ENCODE assay signal across 13 mouse cellular contexts in genomic region chr3:10891981-10892380, GRCm38 (mm10).
DNase-seq lines count a peak whose midpoint lies in the region; ATAC-seq and TF ChIP-seq lines count a peak whose summit lies in the region.
"Had no signal": no experiment of that assay in that cellular context is flagged by ENCODE, and none has a peak within 500 bp of the region (broad histone marks: within the 10 kb centered on the region; RNA-seq: fewer than 3 reads in every experiment).

No protein-coding gene starts in this region.

- peak; percentile 3 for DNase-seq in right cerebral cortex, adult 18-20 months
- no peak for DNase-seq in right cerebral cortex, postnatal 36 days (ENCODE audit: low spot score in 2 of 2)
- DNase-seq in layer of hippocampus, adult 9-10 months (ENCODE audit: low spot score), result peak; percentile 37
- no peak for DNase-seq in stomach, postnatal 0 days (ENCODE audit: low spot score)
- no peak for DNase-seq in limb, embryonic 10.5 days (ENCODE audit: low spot score)
- DNase-seq: heart, adult 2 months; heart, postnatal 14 days; kidney, adult 2 months had no signal

- H3K36me3 ChIP-seq in hindbrain, embryonic 16.5 days (ENCODE audit: control insufficient read depth, insufficient read depth, low read length), result no peaks in the 10 kb centered on the region
- H3K36me3 ChIP-seq in hindbrain, embryonic 12.5 days, result no peaks in the 10 kb centered on the region
- no peaks in the 10 kb centered on the region for H3K36me3 ChIP-seq in stomach, postnatal 0 days (ENCODE audit: control insufficient read depth, insufficient read depth, low read length)
- H3K36me3 ChIP-seq in limb, embryonic 10.5 days, result no peaks in the 10 kb centered on the region
- H3K36me3 ChIP-seq: embryonic facial prominence, embryonic 13.5 days; lung, embryonic 15.5 days had no signal

- 48% methylated on average over 2 of the region's 2 CpGs for WGBS in hindbrain, embryonic 16.5 days
- WGBS in hindbrain, embryonic 12.5 days, result 84% methylated on average over 2 of the region's 2 CpGs
- 57% methylated on average over 2 of the region's 2 CpGs for WGBS in stomach, postnatal 0 days
- 74% methylated on average over 2 of the region's 2 CpGs for WGBS in limb, embryonic 10.5 days

- no peaks in the 10 kb centered on the region for H3K9me3 ChIP-seq in hindbrain, embryonic 16.5 days (ENCODE audit: control insufficient read depth, low read length)
- H3K9me3 ChIP-seq in hindbrain, embryonic 12.5 days (replicated peaks), result no peaks in the 10 kb centered on the region
- no peaks in the 10 kb centered on the region for H3K9me3 ChIP-seq in stomach, postnatal 0 days (ENCODE audit: control insufficient read depth, low read length)
- H3K9me3 ChIP-seq in limb, embryonic 10.5 days (replicated peaks), result no peaks in the 10 kb centered on the region
- H3K9me3 ChIP-seq: embryonic facial prominence, embryonic 13.5 days; lung, embryonic 15.5 days; megakaryocyte, embryonic 14.5 days had no signal

- H3K4me1 ChIP-seq in hindbrain, embryonic 16.5 days (ENCODE audit: control insufficient read depth, insufficient read depth, low read depth, low read length), result no peaks in the 10 kb centered on the region
- no peaks in the 10 kb centered on the region for H3K4me1 ChIP-seq in hindbrain, embryonic 12.5 days
- H3K4me1 ChIP-seq in stomach, postnatal 0 days (replicated peaks; ENCODE audit: control insufficient read depth, insufficient read depth), result no peaks in the 10 kb centered on the region
- H3K4me1 ChIP-seq in limb, embryonic 10.5 days, result no peaks in the 10 kb centered on the region
- H3K4me1 ChIP-seq: embryonic facial prominence, embryonic 13.5 days; lung, embryonic 15.5 days; megakaryocyte, embryonic 14.5 days had no signal

- peak; percentile 95 for ATAC-seq in hindbrain, embryonic 16.5 days
- no peak for ATAC-seq in hindbrain, embryonic 12.5 days (ENCODE audit: low FRiP score)
- no peak for ATAC-seq in stomach, postnatal 0 days (ENCODE audit: low FRiP score, low TSS enrichment)

- no peak for TF ChIP-seq EP300 in stomach, postnatal 0 days (optimal IDR thresholded peaks at IDR 0.05)

- no peaks in the 10 kb centered on the region for H3K27me3 ChIP-seq in hindbrain, embryonic 16.5 days (replicated peaks; ENCODE audit: control insufficient read depth, insufficient read depth, low read length)
- no peaks in the 10 kb centered on the region for H3K27me3 ChIP-seq in hindbrain, embryonic 12.5 days
- H3K27me3 ChIP-seq in stomach, postnatal 0 days (ENCODE audit: control insufficient read depth, insufficient read depth, low read length), result no peaks in the 10 kb centered on the region
- H3K27me3 ChIP-seq in limb, embryonic 10.5 days (ENCODE audit: low read depth, poor library complexity, severe bottlenecking), result no peaks in the 10 kb centered on the region
- H3K27me3 ChIP-seq: embryonic facial prominence, embryonic 13.5 days; lung, embryonic 15.5 days; megakaryocyte, embryonic 14.5 days had no signal

- TF ChIP-seq CTCF in stomach, postnatal 0 days (IDR thresholded peaks at IDR 0.05; ENCODE audit: low read depth), result no peak

- no peak overlapping the region for H3K27ac ChIP-seq in hindbrain, embryonic 16.5 days (ENCODE audit: low read depth, low read length)
- no peak overlapping the region for H3K27ac ChIP-seq in hindbrain, embryonic 12.5 days
- H3K27ac ChIP-seq in stomach, postnatal 0 days (replicated peaks), result no peak overlapping the region
- H3K27ac ChIP-seq in limb, embryonic 10.5 days, result no peak overlapping the region
- H3K27ac ChIP-seq: embryonic facial prominence, embryonic 13.5 days; heart, adult 2 months; lung, embryonic 15.5 days had no signal

- no peak overlapping the region for H3K4me3 ChIP-seq in hindbrain, embryonic 16.5 days (ENCODE audit: low read length)
- no peak overlapping the region for H3K4me3 ChIP-seq in hindbrain, embryonic 12.5 days
- H3K4me3 ChIP-seq in stomach, postnatal 0 days (ENCODE audit: low read depth, low read length), result no peak overlapping the region
- no peak overlapping the region for H3K4me3 ChIP-seq in limb, embryonic 10.5 days
- H3K4me3 ChIP-seq: embryonic facial prominence, embryonic 13.5 days; heart, adult 2 months; lung, embryonic 15.5 days; megakaryocyte, embryonic 14.5 days had no signal

- H3K9ac ChIP-seq in hindbrain, embryonic 16.5 days (ENCODE audit: low read depth, low read length), result no peak overlapping the region
- H3K9ac ChIP-seq in hindbrain, embryonic 12.5 days, result no peak overlapping the region
- no peak overlapping the region for H3K9ac ChIP-seq in stomach, postnatal 0 days (ENCODE audit: low read length)
- H3K9ac ChIP-seq: embryonic facial prominence, embryonic 13.5 days; lung, embryonic 15.5 days had no signal

- H3K4me2 ChIP-seq in hindbrain, embryonic 16.5 days (ENCODE audit: low read length), result no peak overlapping the region
- H3K4me2 ChIP-seq in hindbrain, embryonic 12.5 days (replicated peaks), result no peak overlapping the region
- no peak overlapping the region for H3K4me2 ChIP-seq in stomach, postnatal 0 days (replicated peaks; ENCODE audit: low read depth)
- H3K4me2 ChIP-seq: embryonic facial prominence, embryonic 13.5 days; lung, embryonic 15.5 days had no signal

Comparison
In these comparisons a context has a peak if more than half of its experiments do, and no peak if none do; other contexts are left out.
1. DNase-seq: peak in right cerebral cortex, adult 18-20 months (single experiment) and layer of hippocampus, adult 9-10 months (single experiment); none in right cerebral cortex, postnatal 36 days (0 of 2), stomach, postnatal 0 days (single experiment) and limb, embryonic 10.5 days (single experiment).